Mouse (Mus musculus): ENCODE measurements at regions not wholly inside any gene's neighbourhood (a gene's known extent, or its start where the extent isn't known, plus 50 kb on each side); places are given as distances from the start of the nearest gene placed in this dataset.

DNA sequence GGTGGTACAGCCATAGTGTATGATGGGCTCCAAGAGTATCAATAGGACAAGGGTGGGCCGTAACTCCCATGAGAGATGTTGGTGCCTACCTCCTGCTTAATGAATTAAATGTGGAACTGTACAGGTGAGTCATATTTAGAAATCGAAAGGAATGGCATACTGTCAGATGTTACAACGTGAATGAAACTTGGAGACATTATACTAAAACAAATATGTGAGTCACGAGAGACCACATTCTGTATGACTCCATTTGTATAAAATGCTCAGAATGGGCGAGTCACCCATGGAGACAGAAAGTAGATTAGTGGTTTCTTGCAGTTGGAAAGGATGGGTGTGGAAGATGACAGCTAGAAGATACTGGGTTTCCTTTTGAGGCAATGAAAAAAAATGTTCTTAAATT, 340.4 kb upstream of the Gm21798 start:
- no peak overlapping the region for H3K27ac ChIP-seq (ENCODE audit: insufficient read depth, low read depth, low read length)
- WGBS: 93% methylated on average over 5 of the region's 5 CpGs
- TF ChIP-seq CTCF (IDR thresholded peaks at IDR 0.05; ENCODE audit: insufficient read depth, low read depth, low read length) (no peak), POLR2A (IDR thresholded peaks at IDR 0.05; ENCODE audit: insufficient read depth, low read depth, low read length) (no peak)

DNA sequence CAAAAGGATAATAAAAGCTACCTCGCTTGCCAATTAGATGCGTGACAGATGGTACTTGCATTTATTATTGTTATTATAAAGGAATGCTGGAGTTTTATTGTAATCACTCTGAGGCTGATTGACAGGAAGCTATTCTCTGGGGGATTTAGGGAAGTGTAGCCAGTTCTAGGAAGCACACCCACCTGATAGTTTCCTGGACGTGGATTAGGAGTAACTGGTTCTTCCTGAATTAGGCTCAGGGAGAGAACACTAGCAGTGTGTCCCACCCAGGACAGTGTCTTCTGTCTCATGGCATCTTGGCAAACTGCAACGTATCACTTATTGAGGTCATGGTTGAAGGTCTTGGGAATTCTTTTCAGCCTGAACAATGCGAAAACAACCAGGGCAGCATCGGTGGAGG, 336.9 kb upstream of the Gm21798 start:
- H3K4me1 ChIP-seq (ENCODE audit: control insufficient read depth, insufficient read depth, low read length): no peaks in the 10 kb centered on the region
- WGBS: 67% methylated on average over 6 of the region's 6 CpGs
- H3K27ac ChIP-seq (ENCODE audit: insufficient read depth, low read depth, low read length): no peak overlapping the region

More for the DNA sequence above, 340.4 kb upstream of the Gm21798 start:
- Histone ChIP-seq H3K4me1 (ENCODE audit: control insufficient read depth, insufficient read depth, low read length) (no peaks in the 10 kb centered on the region), H3K4me3 (ENCODE audit: insufficient read depth, low read depth, low read length) (no peak overlapping the region)

DNA sequence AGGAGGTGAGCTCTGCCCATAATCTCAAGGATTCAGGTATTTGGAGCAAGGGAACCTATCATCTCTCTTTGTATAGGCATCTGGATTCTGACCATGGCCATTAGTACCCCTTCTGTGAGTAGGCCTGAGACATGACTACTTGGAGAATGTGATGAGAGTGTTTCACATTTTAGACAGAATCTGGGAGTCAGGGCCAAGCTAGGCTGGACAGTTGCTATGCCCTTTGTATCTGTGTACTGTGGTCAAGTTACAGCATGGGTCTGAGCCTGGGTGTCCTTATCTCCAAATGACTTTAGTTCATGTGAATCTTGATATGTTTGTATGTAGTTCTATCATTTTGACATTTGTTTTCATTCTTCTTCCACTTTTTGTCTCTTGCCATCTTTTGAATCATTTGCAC, 336.3 kb upstream of the Gm21798 start:
- no peak for TF ChIP-seq POLR2A (IDR thresholded peaks at IDR 0.05; ENCODE audit: insufficient read depth, low read depth, low read length)
- TF ChIP-seq CTCF (IDR thresholded peaks at IDR 0.05; ENCODE audit: insufficient read depth, low read depth, low read length): no peak
- no peak overlapping the region for H3K4me3 ChIP-seq (ENCODE audit: insufficient read depth, low read depth, low read length)
- H3K27ac ChIP-seq (ENCODE audit: insufficient read depth, low read depth, low read length): no peak overlapping the region
- no peaks in the 10 kb centered on the region for H3K4me1 ChIP-seq (ENCODE audit: control insufficient read depth, insufficient read depth, low read length)

More for the DNA sequence above, 336.9 kb upstream of the Gm21798 start:
- H3K4me3 ChIP-seq (ENCODE audit: insufficient read depth, low read depth, low read length): no peak overlapping the region
- TF ChIP-seq POLR2A (IDR thresholded peaks at IDR 0.05; ENCODE audit: insufficient read depth, low read depth, low read length) (no peak), CTCF (IDR thresholded peaks at IDR 0.05; ENCODE audit: insufficient read depth, low read depth, low read length) (no peak)

DNA sequence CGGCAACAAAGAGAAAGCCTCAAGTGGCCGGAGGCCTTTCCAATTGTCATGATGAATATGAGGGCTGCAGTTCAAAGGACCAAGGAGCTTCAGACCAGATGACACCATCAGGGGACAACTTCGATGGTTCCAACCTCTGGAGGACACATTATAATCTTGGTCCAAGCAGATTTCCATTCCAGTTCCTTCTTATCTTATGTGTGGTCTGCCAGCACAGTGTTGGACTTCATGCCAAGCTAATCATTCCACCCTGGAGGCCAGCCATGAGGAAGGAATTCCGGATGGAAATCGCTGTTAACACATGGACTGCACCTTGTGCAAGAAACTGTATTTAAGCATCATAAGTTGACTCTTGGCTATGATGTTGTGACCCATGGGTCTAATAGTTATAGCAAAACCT, 334.5 kb upstream of the Gm21798 start:
- Histone ChIP-seq H3K4me1 (ENCODE audit: control insufficient read depth, insufficient read depth, low read length) (no peaks in the 10 kb centered on the region), H3K27ac (ENCODE audit: insufficient read depth, low read depth, low read length) (no peak overlapping the region), H3K4me3 (ENCODE audit: insufficient read depth, low read depth, low read length) (no peak overlapping the region)
- 82% methylated on average over 5 of the region's 5 CpGs for WGBS
- TF ChIP-seq POLR2A (IDR thresholded peaks at IDR 0.05; ENCODE audit: insufficient read depth, low read depth, low read length) (no peak), CTCF (IDR thresholded peaks at IDR 0.05; ENCODE audit: insufficient read depth, low read depth, low read length) (no peak)

DNA sequence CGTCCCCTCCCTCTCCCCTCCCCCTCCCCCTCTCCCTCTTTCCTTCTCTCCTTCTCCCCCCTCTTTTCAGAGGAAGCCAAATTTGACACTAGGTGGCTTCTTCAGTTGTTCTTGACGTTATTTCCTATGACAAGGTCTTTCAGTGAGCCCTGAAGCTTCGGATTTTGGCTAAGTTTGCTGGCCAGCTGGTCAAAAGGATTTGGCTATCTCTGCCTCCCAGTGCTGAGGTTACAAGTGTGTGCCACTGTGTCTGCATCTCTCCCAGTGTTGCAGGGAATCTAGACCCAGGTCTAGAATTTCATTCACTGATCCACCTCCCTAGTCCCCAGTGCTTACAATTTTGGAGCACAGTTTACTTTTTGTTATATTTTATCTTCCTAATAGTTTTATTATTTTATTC, 329.7 kb upstream of the Gm21798 start:
- TF ChIP-seq POLR2A (IDR thresholded peaks at IDR 0.05; ENCODE audit: insufficient read depth, low read depth, low read length): no peak
- TF ChIP-seq CTCF (IDR thresholded peaks at IDR 0.05; ENCODE audit: insufficient read depth, low read depth, low read length): no peak
- H3K4me1 ChIP-seq (ENCODE audit: control insufficient read depth, insufficient read depth, low read length): no peaks in the 10 kb centered on the region
- 25% methylated on average over 2 of the region's 3 CpGs for WGBS
- no peak overlapping the region for H3K4me3 ChIP-seq (ENCODE audit: insufficient read depth, low read depth, low read length)
- H3K27ac ChIP-seq (ENCODE audit: insufficient read depth, low read depth, low read length): no peak overlapping the region

DNA sequence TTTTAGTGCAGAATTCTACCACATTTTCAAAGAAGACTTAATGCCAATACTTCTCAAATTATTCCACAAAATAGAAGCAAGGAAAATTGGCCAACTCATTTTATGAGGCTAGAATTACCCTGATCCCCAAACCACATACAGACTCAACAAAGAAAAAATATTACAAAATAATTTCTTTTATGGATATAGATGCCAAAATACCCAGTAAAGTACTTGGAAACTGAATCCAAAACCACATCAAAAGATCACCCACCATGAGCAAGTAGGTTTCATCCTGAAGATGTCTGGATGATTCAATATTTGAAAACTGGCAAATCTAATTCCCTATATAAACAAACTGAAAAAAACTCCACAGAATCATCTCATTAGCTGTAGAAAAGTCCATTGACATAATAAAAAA, 316.7 kb upstream of the Gm21798 start:
- Histone ChIP-seq H3K4me1 (ENCODE audit: control insufficient read depth, insufficient read depth, low read length) (no peaks in the 10 kb centered on the region), H3K4me3 (ENCODE audit: insufficient read depth, low read depth, low read length) (no peak overlapping the region), H3K27ac (ENCODE audit: insufficient read depth, low read depth, low read length) (no peak overlapping the region)
- no peak for TF ChIP-seq CTCF (IDR thresholded peaks at IDR 0.05; ENCODE audit: insufficient read depth, low read depth, low read length)
- TF ChIP-seq POLR2A (IDR thresholded peaks at IDR 0.05; ENCODE audit: insufficient read depth, low read depth, low read length): no peak

DNA sequence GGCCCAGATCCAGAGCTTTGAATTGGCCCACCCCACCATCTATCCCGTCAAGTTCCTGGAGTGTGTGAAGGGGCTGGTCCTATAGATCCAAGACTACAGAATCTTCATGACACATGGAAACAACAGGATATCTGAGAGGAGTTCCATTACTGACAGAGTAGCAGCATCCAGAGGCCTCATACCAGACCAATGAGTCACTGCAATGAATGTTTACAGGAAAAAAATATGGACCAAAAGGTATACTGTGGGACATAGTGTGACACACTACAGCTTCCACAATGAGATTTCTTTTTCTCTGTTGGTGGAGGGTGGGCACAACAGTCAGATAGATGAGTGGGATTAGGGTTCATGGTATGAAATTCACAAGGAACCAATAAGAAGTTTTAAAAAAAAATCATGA, 316.0 kb upstream of the Gm21798 start:
- no peak overlapping the region for H3K4me3 ChIP-seq (ENCODE audit: insufficient read depth, low read depth, low read length)
- TF ChIP-seq CTCF (IDR thresholded peaks at IDR 0.05; ENCODE audit: insufficient read depth, low read depth, low read length) (no peak), POLR2A (IDR thresholded peaks at IDR 0.05; ENCODE audit: insufficient read depth, low read depth, low read length) (no peak)
- no peaks in the 10 kb centered on the region for H3K4me1 ChIP-seq (ENCODE audit: control insufficient read depth, insufficient read depth, low read length)
- WGBS: 79% methylated on average over 1 of the region's 1 CpGs
- H3K27ac ChIP-seq (ENCODE audit: insufficient read depth, low read depth, low read length): no peak overlapping the region

DNA sequence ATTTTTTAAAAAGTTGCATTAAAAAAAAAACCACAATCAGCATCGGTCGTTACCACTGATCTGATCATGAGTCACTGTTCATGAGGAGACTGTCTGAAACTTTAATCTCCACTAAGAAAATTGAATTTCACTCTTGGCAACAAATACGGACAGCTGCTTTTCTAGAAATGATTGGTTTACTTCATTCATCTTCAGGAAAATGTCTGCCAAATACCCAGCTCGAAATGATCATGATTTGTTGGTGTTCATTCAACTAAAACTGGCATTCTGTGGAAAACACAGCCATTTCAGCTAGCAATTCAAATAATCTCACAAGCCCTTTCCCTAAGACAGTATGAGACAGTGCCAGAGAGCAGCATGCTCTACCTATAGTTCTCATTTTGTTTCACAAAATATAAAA, 312.7 kb upstream of the Gm21798 start:
- WGBS: 62% methylated on average over 4 of the region's 4 CpGs
- Histone ChIP-seq H3K4me1 (ENCODE audit: control insufficient read depth, insufficient read depth, low read length) (no peaks in the 10 kb centered on the region), H3K4me3 (ENCODE audit: insufficient read depth, low read depth, low read length) (no peak overlapping the region), H3K27ac (ENCODE audit: insufficient read depth, low read depth, low read length) (no peak overlapping the region)
- TF ChIP-seq CTCF (IDR thresholded peaks at IDR 0.05; ENCODE audit: insufficient read depth, low read depth, low read length) (no peak), POLR2A (IDR thresholded peaks at IDR 0.05; ENCODE audit: insufficient read depth, low read depth, low read length) (no peak)

DNA sequence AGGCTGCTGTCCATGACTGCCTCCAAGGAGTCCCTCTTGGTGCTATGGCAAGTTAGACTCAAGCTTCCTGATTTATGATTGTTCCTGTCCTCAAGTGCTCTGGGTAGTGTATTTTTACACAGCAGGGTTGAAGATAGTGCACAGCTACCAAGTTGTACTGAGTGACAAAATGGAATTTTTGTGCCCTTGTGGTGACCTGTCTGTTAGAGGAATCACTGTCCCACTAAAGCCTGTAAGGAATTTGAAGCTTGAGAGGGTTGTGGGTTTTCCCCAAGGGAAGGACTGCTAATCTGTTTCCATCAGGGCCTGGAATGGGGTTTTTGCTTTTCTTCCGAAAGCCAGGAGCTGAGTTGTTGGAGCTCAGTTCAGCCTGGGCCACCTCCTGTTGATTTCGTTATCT, 306.8 kb upstream of the Gm21798 start:
- H3K4me1 ChIP-seq (ENCODE audit: control insufficient read depth, insufficient read depth, low read length): no peaks in the 10 kb centered on the region
- H3K4me3 ChIP-seq (ENCODE audit: insufficient read depth, low read depth, low read length): no peak overlapping the region
- 99% methylated on average over 2 of the region's 2 CpGs for WGBS
- H3K27ac ChIP-seq (ENCODE audit: insufficient read depth, low read depth, low read length): no peak overlapping the region
- TF ChIP-seq CTCF (IDR thresholded peaks at IDR 0.05; ENCODE audit: insufficient read depth, low read depth, low read length) (no peak), POLR2A (IDR thresholded peaks at IDR 0.05; ENCODE audit: insufficient read depth, low read depth, low read length) (no peak)

DNA sequence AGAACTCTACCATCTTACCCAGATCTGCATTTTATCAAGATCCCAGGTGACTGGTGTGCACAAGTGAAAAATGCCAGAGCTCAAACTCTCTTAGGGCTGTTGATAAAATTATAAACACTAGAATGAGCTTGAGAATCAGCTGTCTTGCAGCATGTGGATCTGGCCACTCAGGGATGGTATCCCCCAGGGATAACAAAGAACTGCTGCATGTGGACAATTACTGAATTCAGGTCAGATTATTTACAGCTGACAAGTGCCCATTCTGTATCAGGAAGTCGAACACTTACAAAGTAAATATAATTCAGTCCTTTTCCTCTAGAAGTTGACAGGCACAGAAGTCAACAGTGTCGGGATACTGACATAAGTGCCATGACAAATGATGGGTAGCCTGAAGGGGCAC, 306.3 kb upstream of the Gm21798 start:
- Histone ChIP-seq H3K27ac (ENCODE audit: insufficient read depth, low read depth, low read length) (no peak overlapping the region), H3K4me1 (ENCODE audit: control insufficient read depth, insufficient read depth, low read length) (no peaks in the 10 kb centered on the region), H3K4me3 (ENCODE audit: insufficient read depth, low read depth, low read length) (no peak overlapping the region)
- WGBS: 62% methylated on average over 2 of the region's 2 CpGs
- TF ChIP-seq POLR2A (IDR thresholded peaks at IDR 0.05; ENCODE audit: insufficient read depth, low read depth, low read length) (no peak), CTCF (IDR thresholded peaks at IDR 0.05; ENCODE audit: insufficient read depth, low read depth, low read length) (no peak)
